ENCODE assay signal across 8 mouse cellular contexts in genomic region chr6:120365051-120365450, GRCm38 (mm10). TPM values are rescaled to one million over a fixed set of nuclear protein-coding genes. Genes with fewer than 3 reads are reported as not detected.
DNase-seq lines count a peak whose midpoint lies in the region; ATAC-seq and TF ChIP-seq lines count a peak whose summit lies in the region.

No protein-coding gene starts in this region.

- no peak overlapping the region for H3K27ac ChIP-seq in CH12.LX (ENCODE audit: insufficient read depth, low read depth)
- peak overlapping the region; percentile 94; the same call in 1 of the 2 replicates for H3K27ac ChIP-seq in embryonic facial prominence, embryonic 14.5 days (replicated peaks; ENCODE audit: low read depth, low read length)
- peak overlapping the region; percentile 96; the same call in 1 of the 2 replicates for H3K27ac ChIP-seq in intestine, postnatal 0 days (ENCODE audit: low read depth, low read length)

- no peak for ATAC-seq in embryonic facial prominence, embryonic 14.5 days (ENCODE audit: low read depth)
- no peak for ATAC-seq in intestine, postnatal 0 days
- ATAC-seq in megakaryocyte progenitor cell, adult 5-6 weeks (replicated peaks; ENCODE audit: poor library complexity) = no peak

- peak overlapping the region; percentile 96 for H3K4me2 ChIP-seq in CH12.LX (ENCODE audit: insufficient read depth, low read depth, poor library complexity, severe bottlenecking)
- peak overlapping the region; percentile 82 for H3K4me2 ChIP-seq in embryonic facial prominence, embryonic 14.5 days (ENCODE audit: low read depth, low read length)
- H3K4me2 ChIP-seq in intestine, postnatal 0 days (replicated peaks; ENCODE audit: low read depth) = peak overlapping the region; percentile 79

- H3K4me1 ChIP-seq in CH12.LX (ENCODE audit: control insufficient read depth in 1 of 2, insufficient read depth in 2 of 2) = peaks cover 0 to 18% of the 10 kb centered on the region in 2 experiments; a peak in 2 of 4 replicates
- H3K4me1 ChIP-seq in embryonic facial prominence, embryonic 14.5 days (ENCODE audit: control insufficient read depth, insufficient read depth, low read length) = peaks cover 15% of the 10 kb centered on the region
- H3K4me1 ChIP-seq in intestine, postnatal 0 days (replicated peaks; ENCODE audit: control insufficient read depth, insufficient read depth, low read length) = peaks cover 5% of the 10 kb centered on the region; the same call in 1 of the 2 replicates

- TF ChIP-seq POLR2A in CH12.LX (IDR thresholded peaks at IDR 0.05; ENCODE audit: low read depth, low read length) = no peak

- H3K9me3 ChIP-seq in CH12.LX (replicated peaks; ENCODE audit: low read length) = no peaks in the 10 kb centered on the region
- no peaks in the 10 kb centered on the region for H3K9me3 ChIP-seq in embryonic facial prominence, embryonic 14.5 days (ENCODE audit: control insufficient read depth, low read length)
- H3K9me3 ChIP-seq in intestine, postnatal 0 days (ENCODE audit: control insufficient read depth) = no peaks in the 10 kb centered on the region

- peaks cover 45% of the 10 kb centered on the region for H3K79me2 ChIP-seq in CH12.LX (replicated peaks; ENCODE audit: control insufficient read depth, extremely low read depth, insufficient read depth, poor library complexity, severe bottlenecking)

- TF ChIP-seq EP300 in CH12.LX (IDR thresholded peaks at IDR 0.05; ENCODE audit: low read length) = no peak

- peak overlapping the region; percentile 62 to 96 (median 78) for H3K4me3 ChIP-seq in CH12.LX (replicated peaks in 1 of 3; ENCODE audit: low read depth in 2 of 3, low read length in 2 of 3, poor library complexity in 1 of 3)
- H3K4me3 ChIP-seq in embryonic facial prominence, embryonic 14.5 days (ENCODE audit: low read depth, low read length) = peak overlapping the region; percentile 87
- peak overlapping the region; percentile 99 for H3K4me3 ChIP-seq in intestine, postnatal 0 days (ENCODE audit: low read depth, low read length)

- in situ Hi-C loops in CH12.LX (cut with MboI; ENCODE audit: low pct_ligation_motif_present, low pct_unique_long_range_greater_than_20kb, low sequenced_read_pairs) = no loop called here

- no peak for TF ChIP-seq CTCF in CH12.LX (conservative IDR thresholded peaks at IDR 0.05 in 1 of 2, IDR thresholded peaks at IDR 0.05 in 1 of 2; ENCODE audit: low read depth in 2 of 2, low read length in 2 of 2)
- no peak for TF ChIP-seq CTCF in intestine, postnatal 0 days (IDR thresholded peaks at IDR 0.05; ENCODE audit: low read depth)

- DNase-seq in cerebellum, postnatal 14 days = peak; percentile 14 to 15
- no peak for DNase-seq in cerebellum, adult 11 months
- DNase-seq in CH12.LX (ENCODE audit: extremely low read depth) = no peak
- DNase-seq in embryonic facial prominence, embryonic 14.5 days (ENCODE audit: low spot score) = peak; percentile 3
- peak; percentile 43 for DNase-seq in naive thymus-derived CD4-positive, alpha-beta T cell, adult 2 months (ENCODE audit: low read depth)
- DNase-seq in urinary bladder, postnatal 25 days (ENCODE audit: low spot score) = no peak

- TF ChIP-seq RAD21 in CH12.LX (IDR thresholded peaks at IDR 0.05; ENCODE audit: low read depth, low read length) = no peak

- dilution Hi-C loops in CH12.LX (cut with MboI; ENCODE audit: extremely low pct_ligation_motif_present, extremely low pct_unique_long_range_greater_than_20kb, low sequenced_read_pairs) = no loop called here

- no peaks in the 10 kb centered on the region for H3K27me3 ChIP-seq in CH12.LX (replicated peaks)
- no peaks in the 10 kb centered on the region for H3K27me3 ChIP-seq in embryonic facial prominence, embryonic 14.5 days (replicated peaks; ENCODE audit: control insufficient read depth, insufficient read depth, low read length)
- H3K27me3 ChIP-seq in intestine, postnatal 0 days (replicated peaks; ENCODE audit: control insufficient read depth, insufficient read depth, low read length) = no peaks in the 10 kb centered on the region

- peak overlapping the region; percentile 90 for H3K9ac ChIP-seq in CH12.LX (ENCODE audit: insufficient read depth, low read depth)
- peak overlapping the region; percentile 90 for H3K9ac ChIP-seq in embryonic facial prominence, embryonic 14.5 days (ENCODE audit: low read depth, low read length)
- H3K9ac ChIP-seq in intestine, postnatal 0 days (ENCODE audit: low read depth, low read length) = peak overlapping the region; percentile 95

- 3% methylated on average over 15 of the region's 15 CpGs for WGBS in embryonic facial prominence, embryonic 14.5 days
- WGBS in intestine, postnatal 0 days = 3% methylated on average over 15 of the region's 15 CpGs

- peaks cover 11 to 31% of the 10 kb centered on the region in 2 experiments for H3K36me3 ChIP-seq in CH12.LX (replicated peaks in 1 of 2; ENCODE audit: control insufficient read depth in 1 of 2, insufficient read depth in 1 of 2, low read length in 1 of 2)
- peaks cover 37% of the 10 kb centered on the region for H3K36me3 ChIP-seq in embryonic facial prominence, embryonic 14.5 days (ENCODE audit: control insufficient read depth, insufficient read depth, low read length)
- peaks cover 14% of the 10 kb centered on the region; the same call in 1 of the 2 replicates for H3K36me3 ChIP-seq in intestine, postnatal 0 days (ENCODE audit: control insufficient read depth, insufficient read depth)

TF ChIP-seq in CH12.LX, 34 proteins besides CTCF, POLR2A, EP300 and RAD21:
- TF ChIP-seq POLR2AphosphoS2 (IDR thresholded peaks at IDR 0.05; ENCODE audit: low read depth, low read length) (no peak), TBP (conservative IDR thresholded peaks at IDR 0.05; ENCODE audit: low read depth, low read length) (no peak), MXI1 (IDR thresholded peaks at IDR 0.05; ENCODE audit: low read depth, low read length) (no peak), ETS1 (conservative IDR thresholded peaks at IDR 0.05; ENCODE audit: low read depth, low read length) (no peak), ZC3H11A (IDR thresholded peaks at IDR 0.05; ENCODE audit: low read depth, low read length) (no peak), TCF12 (IDR thresholded peaks at IDR 0.05; ENCODE audit: low read depth, low read length) (no peak), GABPA (IDR thresholded peaks at IDR 0.05; ENCODE audit: insufficient replicate concordance, low read depth, low read length) (no peak), BHLHE40 (IDR thresholded peaks at IDR 0.05; ENCODE audit: low read depth, low read length) (no peak), SMC3 (IDR thresholded peaks at IDR 0.05; ENCODE audit: low read depth, low read length) (no peak), MEF2A (IDR thresholded peaks at IDR 0.05; ENCODE audit: borderline replicate concordance, low read depth, low read length) (no peak), ZNF384 (IDR thresholded peaks at IDR 0.05; ENCODE audit: low read depth, low read length) (no peak)

RNA-seq across cellular contexts. Expression of gene Ccdc77, which starts 0.9 kb away (rescaled TPM):
- total RNA-seq in CH12.LX (2012; rRNA removed) (20.3 and 21.0 TPM in 2 replicates), CH12.LX (2014; rRNA removed) (25.2 and 28.6 TPM in 2 replicates)
- polyA plus RNA-seq in CH12.LX (2012; ENCODE audit: insufficient read length, low read depth) = 18.2 and 19.9 TPM in 2 replicates
- 17.6 and 22.7 TPM in 2 replicates for polyA plus RNA-seq in embryonic facial prominence, embryonic 14.5 days (2014; fragmentation: Nextera tagmentation; extraction: Ambion mirVana)
- polyA plus RNA-seq in intestine, postnatal 0 days (2015; fragmentation: Nextera tagmentation; extraction: Ambion mirVana) = 7.2 and 9.9 TPM in 2 replicates
- 13.7 and 19.4 TPM in 2 replicates for total RNA-seq in megakaryocyte progenitor cell, adult 5-6 weeks (2015)
- total RNA-seq in megakaryocyte progenitor cell, adult 5-6 weeks (2017) = 31.5 and 33.8 TPM in 2 replicates

RNA-seq across cellular contexts. Expression of gene Kdm5a, which starts 1.1 kb away (rescaled TPM):
- total RNA-seq in CH12.LX (2012; rRNA removed) = 28.9 and 29.3 TPM in 2 replicates
- total RNA-seq in CH12.LX (2014; rRNA removed) = 20.8 and 22.2 TPM in 2 replicates
- 35.8 and 36.8 TPM in 2 replicates for polyA plus RNA-seq in CH12.LX (2012; ENCODE audit: insufficient read length, low read depth)
- polyA plus RNA-seq in embryonic facial prominence, embryonic 14.5 days (2014; fragmentation: Nextera tagmentation; extraction: Ambion mirVana) = 41.9 and 47.7 TPM in 2 replicates
- polyA plus RNA-seq in intestine, postnatal 0 days (2015; fragmentation: Nextera tagmentation; extraction: Ambion mirVana) = 20.2 and 23.2 TPM in 2 replicates
- 30.6 and 31.0 TPM in 2 replicates for total RNA-seq in megakaryocyte progenitor cell, adult 5-6 weeks (2015)
- total RNA-seq in megakaryocyte progenitor cell, adult 5-6 weeks (2017) = 68.8 and 117 TPM in 2 replicates

Comparison
In these comparisons a context has a peak if more than half of its experiments do, and no peak if none do; other contexts are left out.
1. DNase-seq: peak in cerebellum, postnatal 14 days (2 of 2), embryonic facial prominence, embryonic 14.5 days (single experiment) and naive thymus-derived CD4-positive, alpha-beta T cell, adult 2 months (single experiment); none in cerebellum, adult 11 months (single experiment), CH12.LX (single experiment) and urinary bladder, postnatal 25 days (single experiment).
2. Peak in every context shown above with its lines, with median percentiles within 50 percentile points of each other: H3K4me2 ChIP-seq, H3K4me3 ChIP-seq and H3K9ac ChIP-seq.